Mouse (Mus musculus) small intestine, adult 2 months (tissue): ENCODE measurements at regions not wholly inside any gene's neighbourhood (a gene's known extent, or its start where the extent isn't known, plus 50 kb on each side); places are given as distances from the start of the nearest gene placed in this dataset.
A peak's percentile ranks its signal among the peaks of the same experiment; 100 is the strongest.

ENCODE experiments used
- H3K27ac ChIP-seq: fragments of 200-500 bp; 2 replicates; pipeline ENCODE4 v1.5.1; 2012; ENCODE audit warnings: low read depth, low read length, control low read depth, inconsistent platforms; ENCODE audit not compliant: insufficient read depth
- H3K27me3 ChIP-seq: fragments of 200-500 bp; 2 replicates; pipeline ENCODE4 v1.6.1; 2012; ENCODE audit warnings: mild to moderate bottlenecking, moderate library complexity, low read length, inconsistent platforms; ENCODE audit not compliant: control insufficient read depth, insufficient read depth
- H3K36me3 ChIP-seq: fragments of 200-500 bp; 2 replicates; pipeline ENCODE4 v1.6.1; 2012; ENCODE audit warnings: mild to moderate bottlenecking, low read length, control low read depth, inconsistent platforms; ENCODE audit not compliant: control insufficient read depth, insufficient read depth
- H3K4me1 ChIP-seq: fragments of 200-500 bp; 2 replicates; pipeline ENCODE4 v1.6.1; 2012; ENCODE audit warnings: low read length, inconsistent platforms, mixed read lengths; ENCODE audit not compliant: control insufficient read depth, insufficient read depth, insufficient read length
- H3K4me3 ChIP-seq: fragments of 200-500 bp; 2 replicates; pipeline ENCODE4 v1.5.1; 2012; ENCODE audit warnings: low read depth, mild to moderate bottlenecking, control low read depth, inconsistent platforms, low read length, moderate library complexity
- CTCF ChIP-seq: fragments of 200-500 bp; IDR thresholded peaks from 2 replicates; pipeline ENCODE4 v1.5.1; 2012; ENCODE audit warnings: low read depth, mild to moderate bottlenecking, control low read depth, inconsistent platforms, low read length, moderate library complexity, mixed read lengths; ENCODE audit not compliant: insufficient replicate concordance, insufficient read length; ENCODE audit errors: extremely low read depth
- POLR2A ChIP-seq: fragments of 200-500 bp; IDR thresholded peaks from 2 replicates; pipeline ENCODE4 v1.6.1; 2012; ENCODE audit warnings: low read depth, mild to moderate bottlenecking, control low read depth, inconsistent platforms, low read length, moderate library complexity
- WGBS: fragments of 180-500 bp; shearing (Covaris S2); methylation state at CpG from one replicate; pipeline ENCODE4 v1.1.7; 2018; 5-methylcytosine and 5-hydroxymethylcytosine counted together

- Histone ChIP-seq H3K4me3 (no peak overlapping the region), H3K27me3 (no peaks in the 10 kb centered on the region), H3K27ac (no peak overlapping the region), H3K4me1 (no peaks in the 10 kb centered on the region), H3K36me3 (no peaks in the 10 kb centered on the region)
- TF ChIP-seq CTCF (no peak), POLR2A (no peak)
- WGBS: 50% methylated on average over 15 of the region's 15 CpGs
Measured at GRCm38 (mm10) chr16:91156506-91156905, 61.6 kb upstream of the 4932438H23Rik start.

- no peak for TF ChIP-seq POLR2A
- TF ChIP-seq CTCF: peak; percentile 49; the same call in 1 of the 2 replicates
- Histone ChIP-seq H3K27ac (no peak overlapping the region), H3K4me3 (no peak overlapping the region), H3K27me3 (no peaks in the 10 kb centered on the region), H3K4me1 (no peaks in the 10 kb centered on the region), H3K36me3 (no peaks in the 10 kb centered on the region)
- 14% methylated on average over 8 of the region's 8 CpGs for WGBS
Measured at GRCm38 (mm10) chr16:91160679-91161078, 64.6 kb upstream of the Olig2 start.

GRCm38 (mm10) chr16:91161616-91162015 is 63.6 kb upstream of the Olig2 start:
- 67% methylated on average over 6 of the region's 6 CpGs for WGBS
- no peaks in the 10 kb centered on the region for H3K27me3 ChIP-seq
- no peaks in the 10 kb centered on the region for H3K36me3 ChIP-seq
- no peak overlapping the region for H3K27ac ChIP-seq
- no peaks in the 10 kb centered on the region for H3K4me1 ChIP-seq
- H3K4me3 ChIP-seq: no peak overlapping the region
- no peak for TF ChIP-seq POLR2A

GRCm38 (mm10) chr16:91162381-91162780 is 62.9 kb upstream of the Olig2 start:
- no peaks in the 10 kb centered on the region for H3K4me1 ChIP-seq
- H3K36me3 ChIP-seq: no peaks in the 10 kb centered on the region
- no peak overlapping the region for H3K4me3 ChIP-seq
- H3K27me3 ChIP-seq: no peaks in the 10 kb centered on the region
- H3K27ac ChIP-seq: no peak overlapping the region
- TF ChIP-seq POLR2A (no peak), CTCF (no peak)
- 76% methylated on average over 6 of the region's 6 CpGs for WGBS

GRCm38 (mm10) chr16:91165906-91166305 is 59.4 kb upstream of the Olig2 start:
- TF ChIP-seq CTCF: no peak
- no peak for TF ChIP-seq POLR2A
- Histone ChIP-seq H3K27ac (no peak overlapping the region), H3K4me3 (no peak overlapping the region), H3K36me3 (no peaks in the 10 kb centered on the region), H3K27me3 (peaks cover 16% of the 10 kb centered on the region), H3K4me1 (no peaks in the 10 kb centered on the region; the same call in 1 of the 2 replicates)
- WGBS: 72% methylated on average over 4 of the region's 4 CpGs

- Histone ChIP-seq H3K4me1 (no peaks in the 10 kb centered on the region; the same call in 1 of the 2 replicates), H3K27ac (no peak overlapping the region), H3K4me3 (no peak overlapping the region), H3K36me3 (no peaks in the 10 kb centered on the region), H3K27me3 (peaks cover 16% of the 10 kb centered on the region)
- TF ChIP-seq CTCF: peak; percentile 40; the same call in 1 of the 2 replicates
- no peak for TF ChIP-seq POLR2A
Measured at GRCm38 (mm10) chr16:91166866-91167265, 58.4 kb upstream of the Olig2 start.

- WGBS: 48% methylated on average over 7 of the region's 7 CpGs
- H3K27me3 ChIP-seq: peaks cover 18% of the 10 kb centered on the region
- H3K4me3 ChIP-seq: no peak overlapping the region
- TF ChIP-seq POLR2A (no peak), CTCF (no peak)
- H3K36me3 ChIP-seq: no peaks in the 10 kb centered on the region
- no peak overlapping the region for H3K27ac ChIP-seq
- H3K4me1 ChIP-seq: no peaks in the 10 kb centered on the region; the same call in 1 of the 2 replicates
Measured at GRCm38 (mm10) chr16:91168398-91168797, 56.9 kb upstream of the Olig2 start.

- no peak overlapping the region for H3K27ac ChIP-seq
- no peak overlapping the region for H3K4me3 ChIP-seq
- no peaks in the 10 kb centered on the region for H3K36me3 ChIP-seq
- no peak for TF ChIP-seq CTCF
- no peak for TF ChIP-seq POLR2A
- H3K27me3 ChIP-seq: peaks cover 18% of the 10 kb centered on the region
- WGBS: 2% methylated on average over 16 of the region's 16 CpGs
- H3K4me1 ChIP-seq: no peaks in the 10 kb centered on the region; the same call in 1 of the 2 replicates
Measured at GRCm38 (mm10) chr16:91169829-91170228, 55.4 kb upstream of the Olig2 start.
